Mouse (Mus musculus) layer of hippocampus, adult 9-10 months (tissue): ENCODE results near the gene Pcid2.
A peak's percentile ranks its signal among the peaks of the same experiment; 100 is the strongest.
"Not testable (repeated sequence)": the region's sequence is repeated elsewhere in the genome, so short reads cannot be mapped to it uniquely, and the experiment has no call there.

ENCODE experiments used
- DNase-seq: peaks from one replicate; pipeline ENCODE4 v3.0.0; 2022; ENCODE audit warnings: low spot score

Gene Pcid2

GRCm38 (mm10) chr8:13077542-13077941 lies 27.7 kb downstream of the Pcid2 start:
- no peak for DNase-seq

GRCm38 (mm10) chr8:13075579-13075978 lies 29.7 kb downstream of the Pcid2 start:
- not testable (repeated sequence) for DNase-seq

- no peak for DNase-seq
These were observed 30.2 kb downstream of the Pcid2 start for GRCm38 (mm10) chr8:13075044-13075443.

- DNase-seq, result no peak
These were observed 32.0 kb downstream of the Pcid2 start for GRCm38 (mm10) chr8:13073255-13073654.

- DNase-seq, result no peak
These were observed 42.1 kb downstream of the Pcid2 start for GRCm38 (mm10) chr8:13063112-13063511.

GRCm38 (mm10) chr8:13060441-13061150 lies 44.7 kb downstream of the Pcid2 start, which contains the start of gene Proz:
TSS of gene Proz (plus strand) at chr8:13060914.
- no peak for DNase-seq

GRCm38 (mm10) chr8:13057351-13057750 lies 47.9 kb downstream of the Pcid2 start:
- DNase-seq, result no peak

GRCm38 (mm10) chr8:13050550-13050949 lies 54.7 kb downstream of the Pcid2 start:
- DNase-seq, result no peak

- DNase-seq, result no peak
These were observed 57.6 kb downstream of the Pcid2 start for GRCm38 (mm10) chr8:13047652-13048051.

GRCm38 (mm10) chr8:13041459-13041858 lies 63.8 kb downstream of the Pcid2 start:
- no peak for DNase-seq

GRCm38 (mm10) chr8:13039054-13039453 lies 66.2 kb downstream of the Pcid2 start:
- DNase-seq, result no peak

GRCm38 (mm10) chr8:13037569-13037968 lies 67.7 kb downstream of the Pcid2 start:
- DNase-seq, result no peak

GRCm38 (mm10) chr8:13037015-13037414 lies 68.2 kb downstream of the Pcid2 start, which contains the start of gene F10:
TSS of gene F10 (plus strand) at chr8:13037308.
- DNase-seq, result no peak

- DNase-seq, result peak; percentile 38
These were observed 68.9 kb downstream of the Pcid2 start for GRCm38 (mm10) chr8:13036346-13036812.

GRCm38 (mm10) chr8:13028482-13028881 lies 76.8 kb downstream of the Pcid2 start:
- DNase-seq, result peak; percentile 32

- no peak for DNase-seq
These were observed 77.6 kb downstream of the Pcid2 start for GRCm38 (mm10) chr8:13027615-13028014.
